Mouse (Mus musculus) testis, adult 2 months (tissue): ENCODE results near the gene Iqsec3.

Source experiments
- CTCF ChIP-seq: fragments of 200-500 bp; IDR thresholded peaks from 2 replicates; pipeline ENCODE4 v1.5.1; 2012; ENCODE audit warnings: low read depth, mild to moderate bottlenecking, inconsistent platforms, low read length, moderate library complexity; ENCODE audit not compliant: control insufficient read depth, insufficient read depth, insufficient replicate concordance
- POLR2A ChIP-seq: fragments of 200-500 bp; IDR thresholded peaks from 2 replicates; pipeline ENCODE4 v1.6.1; 2012; ENCODE audit warnings: low read depth, mild to moderate bottlenecking, inconsistent platforms, low read length, moderate library complexity; ENCODE audit not compliant: control insufficient read depth

- TF ChIP-seq CTCF (no peak), POLR2A (no peak)
These were observed 72.3 kb downstream of the Iqsec3 start for GRCm38 (mm10) chr6:121401140-121401539.
